Comparison of ENCODE assay signal across 8 mouse cellular contexts in genomic region chr2:28582647-28583353, GRCm38 (mm10). TPM values are rescaled to one million over a fixed set of nuclear protein-coding genes. Genes with fewer than 3 reads are reported as not detected.
DNase-seq lines count a peak whose midpoint lies in the region; ATAC-seq lines count a peak whose summit lies in the region.

No protein-coding gene starts in this region.

- peak overlapping the region; percentile 72 for H3K4me2 ChIP-seq in kidney, embryonic 15.5 days

- peak; percentile 90 to 92 for DNase-seq in B cell, adult 2 months
- peak; percentile 97 for DNase-seq in brain, adult 2 months (ENCODE audit: low read depth, low spot score)
- DNase-seq in heart, embryonic 10.5 days (ENCODE audit: low spot score), result peak; percentile 95
- DNase-seq in liver, result peak; percentile 86
- DNase-seq in spleen, postnatal 4 days (ENCODE audit: low spot score in 2 of 2), result peak; percentile 91 to 98

- H3K4me3 ChIP-seq in heart, embryonic 10.5 days, result peak overlapping the region; percentile 88
- peak overlapping the region; percentile 80 for H3K4me3 ChIP-seq in kidney, embryonic 15.5 days (replicated peaks)

- H3K9me3 ChIP-seq in heart, embryonic 10.5 days, result no peaks in the 10 kb centered on the region
- no peaks in the 10 kb centered on the region for H3K9me3 ChIP-seq in kidney, embryonic 15.5 days (replicated peaks)

- peak overlapping the region; percentile 95 for H3K27ac ChIP-seq in heart, embryonic 10.5 days
- peak overlapping the region; percentile 97 for H3K27ac ChIP-seq in kidney, embryonic 15.5 days

- WGBS in heart, embryonic 10.5 days, result under 1% methylated on average over 56 of the region's 56 CpGs
- WGBS in kidney, embryonic 15.5 days, result under 1% methylated on average over 56 of the region's 56 CpGs

- H3K4me1 ChIP-seq in heart, embryonic 10.5 days, result peaks cover 15% of the 10 kb centered on the region; the same call in 1 of the 2 replicates
- peaks cover 24% of the 10 kb centered on the region for H3K4me1 ChIP-seq in kidney, embryonic 15.5 days

- peaks cover 32% of the 10 kb centered on the region for H3K36me3 ChIP-seq in heart, embryonic 10.5 days
- H3K36me3 ChIP-seq in kidney, embryonic 15.5 days, result peaks cover 34% of the 10 kb centered on the region

- 0 out of 2 replicates have a peak, but pooled peaks cover 6% of the 10 kb centered on the region for H3K27me3 ChIP-seq in heart, embryonic 10.5 days (ENCODE audit: insufficient read depth, poor library complexity, severe bottlenecking)
- H3K27me3 ChIP-seq in kidney, embryonic 15.5 days, result peaks cover 11% of the 10 kb centered on the region; the same call in 1 of the 2 replicates

- peak; percentile 87 for ATAC-seq in erythroblast, adult 5-6 weeks (replicated peaks; ENCODE audit: low FRiP score, poor library complexity, severe bottlenecking)
- peak; percentile 94 for ATAC-seq in kidney, embryonic 15.5 days (replicated peaks; ENCODE audit: low FRiP score)
- ATAC-seq in monocyte, adult 5-6 weeks (replicated peaks; ENCODE audit: insufficient number of reproducible peaks, low FRiP score, low TSS enrichment, poor library complexity, severe bottlenecking), result peak; percentile 77

- H3K9ac ChIP-seq in kidney, embryonic 15.5 days, result peak overlapping the region; percentile 71

RNA-seq across cellular contexts. Expression of gene Gtf3c5, which starts 0.8 kb away (rescaled TPM):
- total RNA-seq in erythroblast, adult 5-6 weeks (2015; ENCODE audit: low replicate concordance), result 4.0 and 6.3 TPM in 2 replicates
- 2.8 and 2.9 TPM in 2 replicates for total RNA-seq in erythroblast, adult 5-6 weeks (2017; ENCODE audit: low replicate concordance)
- 37.0 and 45.2 TPM in 2 replicates for polyA plus RNA-seq in heart, embryonic 10.5 days (2016; fragmentation: Nextera tagmentation; extraction: Ambion mirVana)
- polyA plus RNA-seq in kidney, embryonic 15.5 days (2015; fragmentation: Nextera tagmentation; extraction: Ambion mirVana), result 44.3 and 48.8 TPM in 2 replicates
- total RNA-seq in monocyte, adult 5-6 weeks (2017), result 5.6 to 17.7 TPM (median 9.1 TPM) in 3 replicates

RNA-seq across cellular contexts. Expression of gene Cel, which starts 19.6 kb away (rescaled TPM):
- total RNA-seq in erythroblast, adult 5-6 weeks (2015; ENCODE audit: low replicate concordance), result not detected in 2 replicates
- total RNA-seq in erythroblast, adult 5-6 weeks (2017; ENCODE audit: low replicate concordance), result not detected in 2 replicates
- not detected in 2 replicates for polyA plus RNA-seq in heart, embryonic 10.5 days (2016; fragmentation: Nextera tagmentation; extraction: Ambion mirVana)
- polyA plus RNA-seq in kidney, embryonic 15.5 days (2015; fragmentation: Nextera tagmentation; extraction: Ambion mirVana), result 0.34 TPM in 1 of 2 replicates, not detected in the other
- not detected in 3 replicates for total RNA-seq in monocyte, adult 5-6 weeks (2017)

RNA-seq across cellular contexts. Expression of gene Gfi1b, which starts 39.0 kb away (rescaled TPM):
- total RNA-seq in erythroblast, adult 5-6 weeks (2015; ENCODE audit: low replicate concordance), result 45.9 and 46.2 TPM in 2 replicates
- 26.5 and 53.9 TPM in 2 replicates for total RNA-seq in erythroblast, adult 5-6 weeks (2017; ENCODE audit: low replicate concordance)
- polyA plus RNA-seq in heart, embryonic 10.5 days (2016; fragmentation: Nextera tagmentation; extraction: Ambion mirVana), result 11.0 and 12.2 TPM in 2 replicates
- 0.69 and 1.1 TPM in 2 replicates for polyA plus RNA-seq in kidney, embryonic 15.5 days (2015; fragmentation: Nextera tagmentation; extraction: Ambion mirVana)
- 1.6 to 8.2 TPM (median 4.6 TPM) in 3 replicates for total RNA-seq in monocyte, adult 5-6 weeks (2017)

RNA-seq across cellular contexts. Expression of gene Tsc1, which starts 58.2 kb away (rescaled TPM):
- 26.3 and 27.9 TPM in 2 replicates for total RNA-seq in erythroblast, adult 5-6 weeks (2015; ENCODE audit: low replicate concordance)
- 31.6 and 53.1 TPM in 2 replicates for total RNA-seq in erythroblast, adult 5-6 weeks (2017; ENCODE audit: low replicate concordance)
- 17.8 and 23.8 TPM in 2 replicates for polyA plus RNA-seq in heart, embryonic 10.5 days (2016; fragmentation: Nextera tagmentation; extraction: Ambion mirVana)
- polyA plus RNA-seq in kidney, embryonic 15.5 days (2015; fragmentation: Nextera tagmentation; extraction: Ambion mirVana), result 18.4 and 22.9 TPM in 2 replicates
- 14.2 to 29.8 TPM (median 24.7 TPM) in 3 replicates for total RNA-seq in monocyte, adult 5-6 weeks (2017)

Comparison
In these comparisons a context has a peak if more than half of its experiments do, and no peak if none do; other contexts are left out.
1. Peak in every context shown above with its lines: DNase-seq, ATAC-seq, H3K4me3 ChIP-seq and H3K27ac ChIP-seq.